Mouse (Mus musculus): Measurements from ENCODE around the gene Man1c1. TPM values are rescaled to one million over a fixed set of nuclear protein-coding genes. Genes with fewer than 3 reads are reported as not detected.

The Man1c1 gene
- polyA plus RNA-seq, 1 experiment, result 26.7 TPM

DNA sequence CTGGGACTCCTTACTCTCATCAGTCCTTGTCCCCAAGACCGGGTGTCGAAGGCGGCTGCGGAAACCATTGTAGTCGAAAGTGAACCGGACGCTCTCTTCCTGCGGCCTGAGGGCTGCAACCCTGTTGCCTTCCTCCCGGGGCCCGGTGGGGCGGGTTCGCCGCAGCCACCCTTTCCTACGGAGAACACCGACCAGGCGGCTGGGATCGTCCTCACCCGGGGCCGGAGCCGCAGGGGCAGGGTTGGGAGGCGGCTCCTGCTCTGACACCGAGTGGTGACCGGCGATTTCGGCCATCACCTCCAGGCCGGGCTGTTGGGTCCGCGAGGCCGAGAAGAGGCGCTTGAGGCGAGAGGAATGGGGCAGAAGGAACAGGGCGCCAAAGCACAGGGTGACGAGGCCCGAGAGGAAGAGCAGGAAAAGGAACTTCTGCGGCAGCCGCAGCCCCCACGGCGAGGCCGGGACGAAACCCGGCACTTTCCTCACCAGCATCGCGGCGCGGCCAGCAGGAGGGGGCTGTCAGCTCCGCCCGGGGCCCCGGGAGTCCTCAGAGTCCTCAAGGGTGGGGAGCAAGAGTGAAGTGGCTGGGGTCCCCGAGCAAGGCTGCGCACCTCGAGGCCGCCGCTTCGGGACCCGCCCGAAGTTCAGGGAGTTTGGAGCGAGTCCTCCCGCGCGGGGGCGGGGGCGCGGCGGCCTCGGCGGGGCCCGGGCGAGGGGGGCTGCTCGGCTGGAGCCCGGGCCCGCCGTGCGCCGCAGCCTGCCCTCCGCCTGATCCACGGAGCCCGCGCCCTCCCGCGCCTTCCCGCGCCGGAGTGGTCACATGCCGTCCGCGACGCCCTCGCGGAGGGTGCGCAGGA lies 882 bp downstream of the Man1c1 start:
- Histone ChIP-seq H3K4me1 (ENCODE audit: control insufficient read depth, insufficient read depth, low read length) (peaks cover 2% of the 10 kb centered on the region; the same call in 1 of the 2 replicates), H3K4me3 (ENCODE audit: insufficient read depth, low read length) (peak overlapping the region; percentile 68), H3K27ac (ENCODE audit: insufficient read depth, low read length) (no peak overlapping the region)
- no peak for TF ChIP-seq CTCF (IDR thresholded peaks at IDR 0.05; ENCODE audit: borderline replicate concordance, insufficient read depth, low read length)
- no peak for TF ChIP-seq POLR2A (IDR thresholded peaks at IDR 0.05; ENCODE audit: low read depth, low read length)

DNA sequence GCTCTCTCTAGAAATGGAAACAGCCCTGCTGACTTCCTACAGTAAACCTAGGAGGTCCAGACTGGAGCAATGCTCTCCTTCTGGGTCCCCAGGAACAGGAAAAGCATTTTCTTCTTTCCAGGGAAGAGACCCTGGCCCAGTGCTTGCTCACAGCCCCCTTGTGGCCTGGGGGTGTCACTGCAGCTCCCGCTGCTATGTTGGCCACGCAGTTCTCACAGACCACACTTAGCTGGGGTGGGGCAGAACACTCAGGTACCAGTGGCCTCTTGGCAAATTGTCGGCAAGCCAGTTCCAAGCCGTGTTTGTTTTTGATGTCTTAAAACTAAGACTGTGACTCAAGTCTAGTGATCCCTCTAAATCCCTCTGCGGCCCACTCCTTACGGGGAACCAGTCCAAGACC lies 2.2 kb downstream of the Man1c1 start:
- peaks cover 2% of the 10 kb centered on the region; the same call in 1 of the 2 replicates for H3K4me1 ChIP-seq (ENCODE audit: control insufficient read depth, insufficient read depth, low read length)
- no peak overlapping the region for H3K27ac ChIP-seq (ENCODE audit: insufficient read depth, low read length)
- H3K4me3 ChIP-seq (ENCODE audit: insufficient read depth, low read length), result peak overlapping the region; percentile 68
- no peak for TF ChIP-seq POLR2A (IDR thresholded peaks at IDR 0.05; ENCODE audit: low read depth, low read length)
- peak; percentile 86 for TF ChIP-seq CTCF (IDR thresholded peaks at IDR 0.05; ENCODE audit: borderline replicate concordance, insufficient read depth, low read length)

DNA sequence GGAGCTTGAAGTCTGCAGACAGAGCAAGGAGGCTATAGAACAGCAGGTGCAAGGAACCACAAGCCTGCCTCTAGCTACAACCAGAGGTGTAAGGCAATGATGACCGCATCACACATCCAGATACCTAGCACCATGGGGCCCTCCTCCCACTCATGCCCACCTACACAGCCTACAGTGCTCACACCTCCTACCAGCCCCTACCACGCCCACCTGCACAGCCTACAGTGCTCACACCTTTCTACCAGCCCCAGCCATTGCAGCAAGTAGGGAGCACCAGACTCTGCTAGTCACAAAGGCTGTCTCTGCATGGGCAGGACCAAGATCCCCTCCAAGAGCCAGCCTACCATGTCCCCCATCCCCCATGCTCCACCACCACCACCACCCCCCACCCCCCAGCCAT lies 3.2 kb downstream of the Man1c1 start:
- H3K27ac ChIP-seq (ENCODE audit: insufficient read depth, low read length), result no peak overlapping the region
- H3K4me3 ChIP-seq (ENCODE audit: insufficient read depth, low read length), result no peak overlapping the region
- TF ChIP-seq POLR2A (IDR thresholded peaks at IDR 0.05; ENCODE audit: low read depth, low read length), result no peak
- no peak for TF ChIP-seq CTCF (IDR thresholded peaks at IDR 0.05; ENCODE audit: borderline replicate concordance, insufficient read depth, low read length)
- peaks cover 2% of the 10 kb centered on the region; the same call in 1 of the 2 replicates for H3K4me1 ChIP-seq (ENCODE audit: control insufficient read depth, insufficient read depth, low read length)

DNA sequence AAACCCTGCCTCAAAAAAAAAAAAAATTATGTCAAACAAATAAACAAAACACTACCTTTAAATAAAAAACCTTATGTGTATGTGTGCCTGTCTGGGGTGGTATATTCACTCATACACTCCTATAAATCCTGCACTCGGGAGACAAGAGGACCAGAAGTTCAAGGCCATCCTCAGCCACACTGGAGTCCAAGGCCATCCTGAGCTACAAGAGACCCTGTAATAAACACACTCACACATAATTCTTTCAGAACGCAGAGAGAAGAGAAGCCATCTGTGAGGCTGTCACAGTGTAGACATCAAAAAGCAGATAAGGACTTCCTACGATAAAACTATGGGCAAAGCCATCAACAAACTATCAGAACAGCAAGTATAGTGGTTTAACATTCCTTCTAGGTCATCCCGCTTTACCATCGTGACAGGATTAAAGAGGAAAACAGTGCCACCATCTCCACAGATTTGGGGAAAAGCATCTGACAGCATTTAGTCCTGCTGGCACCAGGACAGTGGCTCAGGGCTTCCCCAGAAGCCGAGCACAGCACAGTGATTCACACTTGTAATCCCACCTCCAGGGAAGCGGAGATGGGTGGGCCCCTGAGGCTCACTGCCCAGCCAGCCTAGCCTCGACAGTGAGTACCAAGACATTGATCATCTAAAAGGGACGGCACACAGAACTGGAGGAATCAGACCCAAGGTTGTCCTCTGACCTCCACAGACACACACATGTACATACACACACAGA lies 10.7 kb downstream of the Man1c1 start:
- H3K4me3 ChIP-seq (ENCODE audit: insufficient read depth, low read length), result no peak overlapping the region
- TF ChIP-seq POLR2A (IDR thresholded peaks at IDR 0.05; ENCODE audit: low read depth, low read length) (no peak), CTCF (IDR thresholded peaks at IDR 0.05; ENCODE audit: borderline replicate concordance, insufficient read depth, low read length) (no peak)

DNA sequence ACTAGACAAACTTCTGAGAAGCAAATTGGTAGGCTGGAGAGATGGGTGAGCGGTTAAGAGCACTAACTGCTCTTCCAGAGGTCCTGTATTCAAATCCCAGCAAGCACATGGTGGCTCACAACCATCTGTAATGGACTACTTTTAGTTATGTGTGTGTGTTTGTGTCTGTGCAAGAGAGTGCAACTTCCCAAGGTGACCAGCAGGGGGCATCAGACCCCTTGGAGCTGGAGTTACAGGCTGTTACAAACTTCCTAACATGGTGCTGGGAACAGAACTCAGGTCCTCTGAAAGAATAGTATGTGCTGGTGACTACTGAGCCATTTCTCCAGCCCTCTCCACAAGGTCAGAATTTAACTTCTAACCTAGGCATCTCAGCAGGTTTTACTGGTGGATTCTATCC lies 11.7 kb downstream of the Man1c1 start:
- Histone ChIP-seq H3K27ac (ENCODE audit: insufficient read depth, low read length) (no peak overlapping the region), H3K4me1 (ENCODE audit: control insufficient read depth, insufficient read depth, low read length) (no peaks in the 10 kb centered on the region), H3K4me3 (ENCODE audit: insufficient read depth, low read length) (no peak overlapping the region)
- no peak for TF ChIP-seq POLR2A (IDR thresholded peaks at IDR 0.05; ENCODE audit: low read depth, low read length)
- no peak for TF ChIP-seq CTCF (IDR thresholded peaks at IDR 0.05; ENCODE audit: borderline replicate concordance, insufficient read depth, low read length)

More for the DNA sequence above, 10.7 kb downstream of the Man1c1 start:
- Histone ChIP-seq H3K4me1 (ENCODE audit: control insufficient read depth, insufficient read depth, low read length) (no peaks in the 10 kb centered on the region), H3K27ac (ENCODE audit: insufficient read depth, low read length) (no peak overlapping the region)

DNA sequence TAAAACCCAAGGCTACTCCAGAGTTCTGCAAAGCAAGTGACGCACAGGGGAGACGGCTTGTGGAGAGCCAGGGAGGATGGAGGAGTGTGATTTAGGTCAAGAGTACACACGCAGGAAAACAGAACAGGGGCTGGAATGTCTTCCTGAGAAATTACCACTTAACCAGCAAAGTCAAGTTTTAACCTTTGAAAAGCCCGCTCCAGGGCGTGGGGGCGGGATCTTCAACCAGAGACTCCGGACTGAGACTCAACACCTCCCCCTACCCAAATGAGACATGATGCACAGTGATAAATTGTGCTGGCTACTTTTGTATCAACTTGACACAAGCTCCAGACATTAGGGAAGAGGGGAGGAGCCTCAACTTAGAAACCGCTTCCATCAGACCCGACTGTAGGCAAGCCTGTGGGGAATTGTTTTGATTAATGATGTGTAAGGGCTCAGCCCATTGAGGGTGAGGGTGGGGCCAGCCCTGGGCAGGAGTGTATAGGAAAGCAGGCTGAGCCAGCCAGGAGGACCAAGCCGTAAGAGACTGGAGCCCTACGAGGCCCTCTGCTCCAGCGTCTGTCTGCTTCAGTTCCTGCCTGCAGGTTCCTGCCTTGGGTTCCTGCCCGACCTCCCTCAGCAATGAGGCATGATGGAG lies 17.9 kb downstream of the Man1c1 start:
- no peak overlapping the region for H3K27ac ChIP-seq (ENCODE audit: insufficient read depth, low read length)
- H3K4me3 ChIP-seq (ENCODE audit: insufficient read depth, low read length), result no peak overlapping the region
- H3K4me1 ChIP-seq (ENCODE audit: control insufficient read depth, insufficient read depth, low read length), result peaks cover 4% of the 10 kb centered on the region
- TF ChIP-seq CTCF (IDR thresholded peaks at IDR 0.05; ENCODE audit: borderline replicate concordance, insufficient read depth, low read length) (no peak), POLR2A (IDR thresholded peaks at IDR 0.05; ENCODE audit: low read depth, low read length) (no peak)

DNA sequence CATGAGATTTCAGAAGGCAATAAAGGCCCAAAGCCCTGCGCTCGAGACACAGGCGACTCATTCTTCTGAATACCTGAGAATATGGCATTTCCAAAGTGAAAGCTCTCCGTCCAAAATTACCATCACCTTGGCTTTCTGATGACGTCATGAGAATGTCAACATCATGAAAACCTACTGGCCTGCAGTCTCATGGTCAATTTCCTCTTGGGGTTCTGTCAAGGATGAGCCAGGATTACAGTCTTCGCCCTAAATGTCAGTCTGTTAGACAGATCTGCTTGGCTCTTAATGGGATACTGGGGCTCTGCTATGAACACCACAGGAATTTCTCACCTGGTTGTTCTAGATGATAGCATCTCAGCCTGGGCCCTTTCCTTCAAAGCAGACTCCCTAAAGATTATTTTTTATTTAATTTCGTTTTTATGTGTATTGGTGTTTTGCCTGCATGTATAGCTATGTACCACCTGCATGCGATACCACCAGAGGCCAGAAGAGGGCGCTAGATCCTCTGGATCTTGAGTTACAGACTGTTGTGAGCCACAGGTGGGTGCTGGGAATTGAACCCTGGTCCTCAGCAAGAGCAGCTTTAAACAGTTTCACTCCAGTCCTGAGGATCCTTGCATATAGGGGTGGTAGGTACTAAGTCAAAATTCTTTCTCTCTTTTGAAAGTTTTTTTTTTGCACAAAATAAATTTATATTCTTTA lies 19.3 kb downstream of the Man1c1 start:
- Histone ChIP-seq H3K4me3 (ENCODE audit: insufficient read depth, low read length) (no peak overlapping the region), H3K4me1 (ENCODE audit: control insufficient read depth, insufficient read depth, low read length) (peaks cover 4% of the 10 kb centered on the region), H3K27ac (ENCODE audit: insufficient read depth, low read length) (no peak overlapping the region)
- TF ChIP-seq POLR2A (IDR thresholded peaks at IDR 0.05; ENCODE audit: low read depth, low read length), result no peak
- TF ChIP-seq CTCF (IDR thresholded peaks at IDR 0.05; ENCODE audit: borderline replicate concordance, insufficient read depth, low read length), result no peak

DNA sequence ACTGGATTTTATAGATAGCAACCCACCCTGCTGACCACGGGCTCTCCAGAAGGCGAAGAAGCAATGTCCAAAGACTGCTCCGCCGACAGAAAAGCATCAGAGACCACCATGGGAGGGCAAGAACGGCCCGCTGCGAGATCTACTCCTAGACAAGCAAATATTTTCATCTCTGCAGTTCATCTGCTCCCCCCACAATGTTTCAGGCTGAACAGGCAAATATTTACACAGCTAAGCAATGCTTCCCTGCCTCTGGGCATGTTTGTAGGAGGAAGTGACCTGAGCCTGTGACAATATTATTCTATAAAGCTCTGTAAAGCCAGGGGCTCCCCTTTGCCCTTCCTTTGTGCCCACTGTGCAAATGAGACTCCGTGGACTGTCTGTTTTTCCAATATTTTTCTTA lies 20.2 kb downstream of the Man1c1 start:
- Histone ChIP-seq H3K4me1 (ENCODE audit: control insufficient read depth, insufficient read depth, low read length) (peaks cover 4% of the 10 kb centered on the region), H3K4me3 (ENCODE audit: insufficient read depth, low read length) (no peak overlapping the region), H3K27ac (ENCODE audit: insufficient read depth, low read length) (no peak overlapping the region)
- no peak for TF ChIP-seq POLR2A (IDR thresholded peaks at IDR 0.05; ENCODE audit: low read depth, low read length)
- no peak for TF ChIP-seq CTCF (IDR thresholded peaks at IDR 0.05; ENCODE audit: borderline replicate concordance, insufficient read depth, low read length)

DNA sequence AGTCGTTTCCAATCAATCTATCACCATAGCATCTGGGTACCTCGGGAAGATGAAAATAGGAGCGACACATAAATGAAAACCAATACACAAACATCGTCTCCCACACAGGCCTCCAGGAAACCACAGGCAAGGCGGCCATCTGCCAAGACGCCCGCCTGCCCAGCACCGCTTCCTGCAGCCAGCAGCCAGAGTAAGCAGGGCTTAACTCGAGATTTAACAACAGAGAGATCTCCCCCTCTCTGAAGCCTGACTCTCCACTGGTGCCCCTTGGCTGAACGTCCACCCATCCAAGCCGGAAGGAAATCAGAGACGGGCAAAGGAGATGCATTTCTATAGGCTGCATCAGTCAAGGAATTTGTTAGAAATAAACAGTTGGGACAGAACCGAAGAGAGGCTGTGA lies 21.1 kb downstream of the Man1c1 start:
- Histone ChIP-seq H3K4me3 (ENCODE audit: insufficient read depth, low read length) (no peak overlapping the region), H3K27ac (ENCODE audit: insufficient read depth, low read length) (no peak overlapping the region; the same call in 1 of the 2 replicates), H3K4me1 (ENCODE audit: control insufficient read depth, insufficient read depth, low read length) (peaks cover 9% of the 10 kb centered on the region)
- no peak for TF ChIP-seq POLR2A (IDR thresholded peaks at IDR 0.05; ENCODE audit: low read depth, low read length)
- no peak for TF ChIP-seq CTCF (IDR thresholded peaks at IDR 0.05; ENCODE audit: borderline replicate concordance, insufficient read depth, low read length)
